In genomic region chr17:83666597-83667287, GRCm38 (mm10) we compare ENCODE assay signal across 12 mouse cellular contexts. TPM values are rescaled to one million over a fixed set of nuclear protein-coding genes. Genes with fewer than 3 reads are reported as not detected.
DNase-seq lines count a peak whose midpoint lies in the region; ATAC-seq and TF ChIP-seq lines count a peak whose summit lies in the region.
"Had no signal": no experiment of that assay in that cellular context is flagged by ENCODE, and none has a peak within 500 bp of the region (broad histone marks: within the 10 kb centered on the region; RNA-seq: fewer than 3 reads in every experiment).

No protein-coding gene starts in this region.

- H3K27me3 ChIP-seq in heart, postnatal 0 days (ENCODE audit: control insufficient read depth, insufficient read depth, low read length) = no peaks in the 10 kb centered on the region
- no peaks in the 10 kb centered on the region for H3K27me3 ChIP-seq in midbrain, embryonic 14.5 days (ENCODE audit: control insufficient read depth, insufficient read depth, low read length)
- H3K27me3 ChIP-seq: kidney, embryonic 15.5 days; limb, embryonic 12.5 days had no signal

- 47% methylated on average over 13 of the region's 13 CpGs for WGBS in heart, postnatal 0 days
- WGBS in midbrain, embryonic 14.5 days = 85% methylated on average over 13 of the region's 13 CpGs

- no peak overlapping the region for H3K9ac ChIP-seq in heart, postnatal 0 days (replicated peaks; ENCODE audit: low read depth, low read length)
- no peak overlapping the region for H3K9ac ChIP-seq in midbrain, embryonic 14.5 days (replicated peaks; ENCODE audit: low read length)
- H3K9ac ChIP-seq: kidney, embryonic 15.5 days; limb, embryonic 12.5 days had no signal

- no peaks in the 10 kb centered on the region for H3K4me1 ChIP-seq in heart, postnatal 0 days (ENCODE audit: control insufficient read depth, insufficient read depth)
- no peaks in the 10 kb centered on the region for H3K4me1 ChIP-seq in midbrain, embryonic 14.5 days (ENCODE audit: control insufficient read depth, insufficient read depth, low read length)
- H3K4me1 ChIP-seq: kidney, embryonic 15.5 days; limb, embryonic 12.5 days had no signal

- TF ChIP-seq CTCF in heart, postnatal 0 days (IDR thresholded peaks at IDR 0.05; ENCODE audit: low read depth) = no peak

- no peak overlapping the region for H3K4me2 ChIP-seq in heart, postnatal 0 days (ENCODE audit: low read depth, low read length)
- no peak overlapping the region for H3K4me2 ChIP-seq in midbrain, embryonic 14.5 days (ENCODE audit: low read length)
- H3K4me2 ChIP-seq: kidney, embryonic 15.5 days; limb, embryonic 12.5 days had no signal

- H3K27ac ChIP-seq in heart, postnatal 0 days (ENCODE audit: low read depth) = no peak overlapping the region
- H3K27ac ChIP-seq in midbrain, embryonic 14.5 days (replicated peaks; ENCODE audit: low read depth, low read length) = no peak overlapping the region
- H3K27ac ChIP-seq: kidney, embryonic 15.5 days; limb, embryonic 12.5 days had no signal

- H3K9me3 ChIP-seq in heart, postnatal 0 days (replicated peaks; ENCODE audit: control insufficient read depth, low read length) = no peaks in the 10 kb centered on the region
- H3K9me3 ChIP-seq in midbrain, embryonic 14.5 days (ENCODE audit: control insufficient read depth, low read length) = no peaks in the 10 kb centered on the region
- H3K9me3 ChIP-seq: kidney, embryonic 15.5 days; limb, embryonic 12.5 days had no signal

- no peak for ATAC-seq in heart, postnatal 0 days (ENCODE audit: insufficient read depth, low read depth)
- peak; percentile 58; the same call in 1 of the 2 replicates for ATAC-seq in common myeloid progenitor, adult 5-6 weeks (replicated peaks; ENCODE audit: low read depth, poor library complexity, severe bottlenecking)
- ATAC-seq in midbrain, embryonic 14.5 days (ENCODE audit: low FRiP score, low TSS enrichment) = no peak

- no peak for TF ChIP-seq EP300 in heart, postnatal 0 days (IDR thresholded peaks at IDR 0.05; ENCODE audit: low read depth)

- peak; percentile 11 for DNase-seq in heart, postnatal 0 days (ENCODE audit: low spot score)
- DNase-seq in heart, postnatal 14 days = no peak
- DNase-seq in CD4-positive, CD25-positive, alpha-beta regulatory T cell, adult 2 months (ENCODE audit: low read depth, low spot score) = peak; percentile 57
- peak; percentile 10 for DNase-seq in lung, postnatal 36 days
- DNase-seq in layer of hippocampus, adult 9-11 months = no peak
- no peak for DNase-seq in midbrain, embryonic 14.5 days
- no peak for DNase-seq in urinary bladder, postnatal 36 days (ENCODE audit: low spot score in 2 of 2)
- DNase-seq: cerebellum, adult 18-20 months had no signal

- H3K4me3 ChIP-seq in heart, postnatal 0 days (ENCODE audit: low read depth, low read length) = no peak overlapping the region
- no peak overlapping the region for H3K4me3 ChIP-seq in midbrain, embryonic 14.5 days (replicated peaks; ENCODE audit: low read depth, low read length)
- H3K4me3 ChIP-seq: kidney, embryonic 15.5 days; limb, embryonic 12.5 days had no signal

- intact Hi-C loops in heart, postnatal 14 days (cut with DNase I) = no loop called here

- H3K36me3 ChIP-seq in heart, postnatal 0 days (replicated peaks; ENCODE audit: control insufficient read depth, insufficient read depth, low read length) = no peaks in the 10 kb centered on the region
- no peaks in the 10 kb centered on the region for H3K36me3 ChIP-seq in midbrain, embryonic 14.5 days (ENCODE audit: control insufficient read depth, insufficient read depth, low read length)
- H3K36me3 ChIP-seq: kidney, embryonic 15.5 days; limb, embryonic 12.5 days had no signal

RNA-seq across cellular contexts. Expression of gene Kcng3, which starts 35.0 kb away (rescaled TPM):
- not detected in 2 replicates for total RNA-seq in heart, postnatal 0 days (2014; rRNA removed; ENCODE audit: low replicate concordance)
- polyA plus RNA-seq in heart, postnatal 0 days (2015; fragmentation: Nextera tagmentation; extraction: Ambion mirVana) = not detected in 2 replicates
- not detected for total RNA-seq in heart, postnatal 14 days (2021)
- 0.14 and 1.5 TPM in 2 replicates for total RNA-seq in common myeloid progenitor, adult 5-6 weeks (2017)
- 0.15 TPM in 1 of 2 replicates, not detected in the other for polyA plus RNA-seq in midbrain, embryonic 14.5 days (2014; fragmentation: Nextera tagmentation; extraction: Ambion mirVana)
- polyA plus RNA-seq: embryonic facial prominence, embryonic 14.5 days; kidney, embryonic 15.5 days; limb, embryonic 12.5 days had no signal

RNA-seq across cellular contexts. Expression of gene Mta3, which starts 39.2 kb away (rescaled TPM):
- 28.3 and 34.7 TPM in 2 replicates for total RNA-seq in heart, postnatal 0 days (2014; rRNA removed; ENCODE audit: low replicate concordance)
- polyA plus RNA-seq in heart, postnatal 0 days (2015; fragmentation: Nextera tagmentation; extraction: Ambion mirVana) = 34.3 and 34.6 TPM in 2 replicates
- 10 to 100 TPM; 25.7 to 27.0 TPM for total RNA-seq in heart, postnatal 14 days (2021)
- total RNA-seq in common myeloid progenitor, adult 5-6 weeks (2017) = 59.5 and 75.8 TPM in 2 replicates
- 30.0 and 31.1 TPM in 2 replicates for polyA plus RNA-seq in midbrain, embryonic 14.5 days (2014; fragmentation: Nextera tagmentation; extraction: Ambion mirVana)

Comparison
In these comparisons a context has a peak if more than half of its experiments do, and no peak if none do; other contexts are left out.
1. DNase-seq: peak in heart, postnatal 0 days (single experiment), CD4-positive, CD25-positive, alpha-beta regulatory T cell, adult 2 months (single experiment) and lung, postnatal 36 days (single experiment); none in heart, postnatal 14 days (0 of 2), layer of hippocampus, adult 9-11 months (single experiment), midbrain, embryonic 14.5 days (single experiment) and urinary bladder, postnatal 36 days (0 of 2).